Mouse (Mus musculus): ENCODE results near the gene Caap1. TPM values are rescaled to one million over a fixed set of nuclear protein-coding genes. Genes with fewer than 3 reads are reported as not detected.

The Caap1 gene
- polyA plus RNA-seq (2015; fragmentation: Nextera tagmentation; extraction: Ambion mirVana): 7.5 and 9.1 TPM in 2 replicates

- peaks cover 22% of the 10 kb centered on the region for H3K4me1 ChIP-seq (replicated peaks)
- H3K4me3 ChIP-seq (replicated peaks): peak within 1 kb of the TSS; percentile 92
- H3K36me3 ChIP-seq (replicated peaks): no peaks in the 10 kb centered on the region
- ATAC-seq (ENCODE audit: insufficient read depth): peak; percentile 95
- peak within 1 kb of the TSS; percentile 89 for H3K9ac ChIP-seq
- H3K27me3 ChIP-seq: no peaks in the 10 kb centered on the region
- 1% methylated on average over 78 of the region's 83 CpGs for WGBS (ENCODE audit: insufficient replicate concordance)
- no peaks in the 10 kb centered on the region for H3K9me3 ChIP-seq (replicated peaks)
- H3K4me2 ChIP-seq: peak within 1 kb of the TSS; percentile 77
- peak within 1 kb of the TSS; percentile 83 for H3K27ac ChIP-seq (replicated peaks)
These were observed at the start of gene Caap1, which contains the start of gene Gm10306 for GRCm38 (mm10) chr4:94556265-94557054. TSS of gene Caap1 (minus strand) at chr4:94556796. TSS of gene Gm10306 (plus strand) at chr4:94556546.

DNA sequence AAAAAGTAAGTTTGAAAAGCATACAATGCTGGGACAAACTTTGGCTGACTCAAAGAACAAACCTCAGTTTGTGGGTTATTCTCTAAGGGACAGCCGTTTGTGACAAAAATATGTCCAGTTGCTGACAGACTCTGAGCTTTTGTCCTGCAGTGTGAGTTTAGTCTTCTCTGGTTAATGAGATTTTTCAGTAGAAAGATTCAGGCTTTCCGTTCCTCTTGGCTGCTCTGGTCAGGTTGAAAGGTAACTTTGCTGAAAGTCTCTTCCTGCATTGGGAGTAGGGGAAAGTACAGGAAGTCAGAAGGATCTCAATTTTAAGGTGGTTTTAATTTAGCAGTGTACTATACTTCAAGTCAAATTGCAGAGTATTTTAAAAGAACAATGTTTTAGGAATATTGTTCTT lies 49.0 kb upstream of the Caap1 start:
- no peaks in the 10 kb centered on the region for H3K9me3 ChIP-seq (replicated peaks)
- H3K4me1 ChIP-seq (replicated peaks): peaks cover 26% of the 10 kb centered on the region
- no peaks in the 10 kb centered on the region for H3K36me3 ChIP-seq (replicated peaks)
- no peak for ATAC-seq (ENCODE audit: insufficient read depth)
- H3K27me3 ChIP-seq: no peaks in the 10 kb centered on the region
- WGBS (ENCODE audit: insufficient replicate concordance): 67% methylated on average over 2 of the region's 2 CpGs
- no peak overlapping the region for H3K9ac ChIP-seq
- H3K4me2 ChIP-seq: no peak overlapping the region
- no peak overlapping the region for H3K27ac ChIP-seq (replicated peaks)
- no peak overlapping the region for H3K4me3 ChIP-seq (replicated peaks)

GRCm38 (mm10) chr4:94604452-94605019 lies 47.9 kb upstream of the Caap1 start:
- Histone ChIP-seq H3K27me3 (no peaks in the 10 kb centered on the region), H3K27ac (replicated peaks) (no peak overlapping the region), H3K36me3 (replicated peaks) (no peaks in the 10 kb centered on the region), H3K4me1 (replicated peaks) (peaks cover 26% of the 10 kb centered on the region), H3K4me2 (peak overlapping the region; percentile 88; the same call in 1 of the 2 replicates), H3K9ac (no peak overlapping the region), H3K4me3 (replicated peaks) (no peak overlapping the region), H3K9me3 (replicated peaks) (no peaks in the 10 kb centered on the region)
- 60% methylated on average over 2 of the region's 2 CpGs for WGBS (ENCODE audit: insufficient replicate concordance)
- no peak for ATAC-seq (ENCODE audit: insufficient read depth)

DNA sequence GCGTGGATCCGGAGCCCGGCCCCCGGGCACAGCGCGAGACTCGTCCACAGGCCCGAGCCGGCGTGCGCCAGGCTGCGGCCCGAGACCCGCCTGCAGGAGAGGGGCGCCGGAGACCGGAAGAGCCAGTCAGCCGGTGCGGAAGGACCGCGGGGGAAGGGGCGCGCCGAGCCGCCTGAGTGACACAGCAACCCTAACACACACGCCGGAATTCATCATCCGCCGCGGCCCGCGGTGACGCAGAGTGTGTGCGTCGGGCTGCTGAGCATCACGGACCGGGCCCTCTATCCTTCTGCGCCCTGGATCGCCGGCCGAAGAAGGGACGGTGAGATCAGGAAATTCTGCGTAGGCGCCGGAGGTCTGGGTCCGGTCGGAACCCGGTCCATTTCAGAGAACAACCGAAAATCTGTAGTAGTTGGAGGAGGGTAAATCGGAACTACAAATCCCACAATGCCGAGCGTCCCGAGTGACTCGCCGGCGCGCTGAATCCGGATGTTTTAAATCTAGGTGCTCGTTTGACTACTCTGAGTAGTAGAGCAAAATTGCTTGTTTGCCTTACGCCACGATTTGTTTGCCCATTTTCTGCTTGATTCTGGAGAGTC lies 46.5 kb upstream of the Caap1 start, which contains the start of gene Plaa:
Gene Plaa, minus strand, starts transcription at position 214 of the 599 bp plus-strand sequence.
- no peaks in the 10 kb centered on the region for H3K9me3 ChIP-seq (replicated peaks)
- H3K27ac ChIP-seq (replicated peaks): peak within 1 kb of the TSS; percentile 83
- H3K4me2 ChIP-seq: peak within 1 kb of the TSS; percentile 88
- H3K9ac ChIP-seq: peak within 1 kb of the TSS; percentile 84
- WGBS (ENCODE audit: insufficient replicate concordance): under 1% methylated on average over 61 of the region's 61 CpGs
- H3K4me3 ChIP-seq (replicated peaks): peak within 1 kb of the TSS; percentile 95
- H3K36me3 ChIP-seq (replicated peaks): no peaks in the 10 kb centered on the region
- peak; percentile 99 for ATAC-seq (ENCODE audit: insufficient read depth)
- H3K4me1 ChIP-seq (replicated peaks): peaks cover 26% of the 10 kb centered on the region
- H3K27me3 ChIP-seq: no peaks in the 10 kb centered on the region

GRCm38 (mm10) chr4:94602496-94603030 lies 46.0 kb upstream of the Caap1 start:
- peak overlapping the region; percentile 83 for H3K27ac ChIP-seq (replicated peaks)
- H3K36me3 ChIP-seq (replicated peaks): no peaks in the 10 kb centered on the region
- peaks cover 26% of the 10 kb centered on the region for H3K4me1 ChIP-seq (replicated peaks)
- no peaks in the 10 kb centered on the region for H3K9me3 ChIP-seq (replicated peaks)
- under 1% methylated on average over 33 of the region's 33 CpGs for WGBS (ENCODE audit: insufficient replicate concordance)
- peak; percentile 68 for ATAC-seq (ENCODE audit: insufficient read depth)
- H3K9ac ChIP-seq: peak overlapping the region; percentile 84
- H3K27me3 ChIP-seq: no peaks in the 10 kb centered on the region
- peak overlapping the region; percentile 95 for H3K4me3 ChIP-seq (replicated peaks)
- peak overlapping the region; percentile 88 for H3K4me2 ChIP-seq

GRCm38 (mm10) chr4:94601395-94601794 lies 44.8 kb upstream of the Caap1 start:
- 60% methylated on average over 4 of the region's 4 CpGs for WGBS (ENCODE audit: insufficient replicate concordance)
- no peak overlapping the region for H3K9ac ChIP-seq

GRCm38 (mm10) chr4:94592709-94593108 lies 36.1 kb upstream of the Caap1 start:
- Histone ChIP-seq H3K36me3 (replicated peaks) (no peaks in the 10 kb centered on the region), H3K27me3 (no peaks in the 10 kb centered on the region), H3K4me1 (replicated peaks) (peaks cover 17% of the 10 kb centered on the region), H3K9me3 (replicated peaks) (no peaks in the 10 kb centered on the region), H3K4me3 (replicated peaks) (no peak overlapping the region), H3K27ac (replicated peaks) (no peak overlapping the region), H3K4me2 (no peak overlapping the region), H3K9ac (no peak overlapping the region)
- no peak for ATAC-seq (ENCODE audit: insufficient read depth)

More at GRCm38 (mm10) chr4:94601395-94601794, 44.8 kb upstream of the Caap1 start:
- H3K27me3 ChIP-seq: no peaks in the 10 kb centered on the region
- peaks cover 26% of the 10 kb centered on the region for H3K4me1 ChIP-seq (replicated peaks)
- peak overlapping the region; percentile 95; the same call in 1 of the 2 replicates for H3K4me3 ChIP-seq (replicated peaks)
- no peak overlapping the region for H3K27ac ChIP-seq (replicated peaks)
- H3K9me3 ChIP-seq (replicated peaks): no peaks in the 10 kb centered on the region
- no peak for ATAC-seq (ENCODE audit: insufficient read depth)
- H3K36me3 ChIP-seq (replicated peaks): no peaks in the 10 kb centered on the region
- H3K4me2 ChIP-seq: peak overlapping the region; percentile 88

DNA sequence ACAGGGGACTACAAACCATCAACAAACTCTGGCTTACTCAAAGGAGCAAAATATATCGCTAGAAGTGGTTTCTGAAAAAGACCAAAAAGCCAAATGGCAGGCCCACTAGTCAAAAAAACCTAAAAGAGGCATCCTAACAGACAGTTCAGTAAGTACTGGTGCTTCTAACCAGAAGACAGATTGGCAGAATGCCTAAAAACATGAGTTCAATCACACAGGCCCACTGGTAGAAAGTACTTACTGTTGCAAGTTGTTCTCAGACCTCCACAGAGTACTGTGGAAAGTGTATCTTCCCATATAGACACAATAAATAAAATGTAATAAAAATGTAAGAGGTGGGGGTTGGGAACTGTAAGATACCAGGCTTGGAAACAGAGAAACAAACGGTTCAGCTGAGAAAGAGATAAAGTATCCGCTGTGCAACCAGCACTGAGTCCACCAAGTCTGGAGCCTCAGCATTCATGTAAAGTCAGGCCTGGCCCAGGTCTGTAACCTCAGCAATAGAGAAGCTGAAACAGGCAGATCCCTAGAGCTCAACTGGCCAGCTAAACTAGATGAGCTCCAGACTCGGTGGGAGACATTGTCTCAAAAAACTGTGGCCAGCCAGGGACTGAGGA lies 35.3 kb upstream of the Caap1 start:
- 27% methylated on average over 4 of the region's 4 CpGs for WGBS (ENCODE audit: insufficient replicate concordance)
- H3K9me3 ChIP-seq (replicated peaks): no peaks in the 10 kb centered on the region
- H3K27ac ChIP-seq (replicated peaks): no peak overlapping the region
- no peaks in the 10 kb centered on the region for H3K27me3 ChIP-seq
- no peak overlapping the region for H3K9ac ChIP-seq
- no peaks in the 10 kb centered on the region for H3K36me3 ChIP-seq (replicated peaks)
- H3K4me3 ChIP-seq (replicated peaks): no peak overlapping the region
- no peak for ATAC-seq (ENCODE audit: insufficient read depth)
- H3K4me2 ChIP-seq: no peak overlapping the region
- peaks cover 17% of the 10 kb centered on the region for H3K4me1 ChIP-seq (replicated peaks)

- Histone ChIP-seq H3K9ac (no peak overlapping the region), H3K36me3 (replicated peaks) (peaks cover 33% of the 10 kb centered on the region), H3K4me2 (no peak overlapping the region), H3K4me1 (replicated peaks) (no peaks in the 10 kb centered on the region), H3K27me3 (no peaks in the 10 kb centered on the region), H3K27ac (replicated peaks) (no peak overlapping the region), H3K9me3 (replicated peaks) (no peaks in the 10 kb centered on the region), H3K4me3 (replicated peaks) (no peak overlapping the region)
- ATAC-seq (ENCODE audit: insufficient read depth): no peak
- WGBS (ENCODE audit: insufficient replicate concordance): 74% methylated on average over 4 of the region's 4 CpGs
These were observed 16.1 kb upstream of the Caap1 start for GRCm38 (mm10) chr4:94572677-94573076.

GRCm38 (mm10) chr4:94564297-94564696 lies 7.7 kb upstream of the Caap1 start:
- peaks cover 9% of the 10 kb centered on the region for H3K4me1 ChIP-seq (replicated peaks)
- no peaks in the 10 kb centered on the region for H3K9me3 ChIP-seq (replicated peaks)
- H3K36me3 ChIP-seq (replicated peaks): peaks cover 2% of the 10 kb centered on the region; the same call in 1 of the 2 replicates
- ATAC-seq (ENCODE audit: insufficient read depth): peak; percentile 37
- no peak overlapping the region for H3K4me2 ChIP-seq
- H3K9ac ChIP-seq: no peak overlapping the region
- H3K27ac ChIP-seq (replicated peaks): no peak overlapping the region
- H3K4me3 ChIP-seq (replicated peaks): no peak overlapping the region
- H3K27me3 ChIP-seq: no peaks in the 10 kb centered on the region

Measured in liver, embryonic 15.5 days (tissue).